Mouse (Mus musculus) MEL (cell line): ENCODE data around the gene Baiap2l1.

Experiments
- BHLHE40 ChIP-seq: IDR thresholded peaks from 2 replicates; pipeline ENCODE4 v1.6.1; 2012; ENCODE audit warnings: low read depth, mild to moderate bottlenecking, inconsistent platforms, low read length, improper control_type of control experiment, borderline replicate concordance
- CHD2 ChIP-seq: IDR thresholded peaks from 2 replicates; pipeline ENCODE4 v1.6.1; 2011; ENCODE audit warnings: low read length, improper control_type of control experiment
- CTCF ChIP-seq, 3 experiments: IDR thresholded peaks in 2 of 3; conservative IDR thresholded peaks in 1 of 3; 2 replicates each; pipeline ENCODE4 v1.5.1; 2011 to 2012; ENCODE audit warnings: low read length in 3 of 3, low read depth in 2 of 3, mild to moderate bottlenecking in 2 of 3, improper control_type of control experiment in 1 of 3, inconsistent platforms in 1 of 3, mixed read lengths in 1 of 3, moderate library complexity in 1 of 3; ENCODE audit not compliant: control insufficient read depth in 1 of 3, insufficient read depth in 1 of 3, poor library complexity in 1 of 3, severe bottlenecking in 1 of 3
- E2F4 ChIP-seq: IDR thresholded peaks from 2 replicates; pipeline ENCODE4 v1.6.1; 2011; ENCODE audit warnings: low read depth, low read length, improper control_type of control experiment, borderline replicate concordance
- EP300 ChIP-seq, 2 experiments: IDR thresholded peaks; 2 replicates each; pipeline ENCODE4 v1.6.1; 2011; ENCODE audit warnings: improper control_type of control experiment in 2 of 2, low read length in 2 of 2, low read depth in 1 of 2, mild to moderate bottlenecking in 1 of 2
- MAX ChIP-seq: IDR thresholded peaks from 2 replicates; pipeline ENCODE4 v1.6.1; 2011; ENCODE audit warnings: low read length, improper control_type of control experiment
- POLR2AphosphoS2 ChIP-seq: IDR thresholded peaks from 2 replicates; pipeline ENCODE4 v1.6.1; 2011; ENCODE audit warnings: low read length, improper control_type of control experiment
- POLR2AphosphoS5 ChIP-seq: IDR thresholded peaks from 2 replicates; pipeline ENCODE4 v1.6.1; 2012; ENCODE audit warnings: low read depth, borderline replicate concordance, mild to moderate bottlenecking, inconsistent platforms, low read length, moderate library complexity, mixed read lengths
- USF1 ChIP-seq: IDR thresholded peaks from 2 replicates; pipeline ENCODE4 v1.6.1; 2014; ENCODE audit warnings: low read depth, mild to moderate bottlenecking, inconsistent platforms, low read length, improper control_type of control experiment, moderate library complexity

DNA sequence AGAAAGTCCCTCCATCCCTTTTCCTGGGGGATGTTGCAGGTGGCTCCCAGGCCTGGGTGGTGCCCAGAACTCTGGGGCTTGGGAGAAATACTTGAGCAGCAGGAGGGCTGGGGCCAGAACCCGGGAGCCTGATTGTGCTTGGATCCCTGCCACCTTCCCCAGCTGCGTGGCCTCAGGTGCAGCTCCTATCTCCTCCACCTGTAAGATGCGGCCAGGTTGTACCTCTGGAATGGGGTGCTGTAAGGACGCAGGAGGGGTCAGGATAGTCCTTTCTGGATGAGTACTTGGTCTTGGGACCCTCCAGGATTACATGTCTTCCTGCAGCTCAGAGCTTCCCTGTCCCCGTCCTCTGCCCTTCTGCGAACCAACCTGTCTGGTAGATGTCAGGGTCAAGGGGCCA is 98.7 kb downstream of the Baiap2l1 start:
- TF ChIP-seq CHD2: no peak
- no peak for TF ChIP-seq POLR2AphosphoS2
- no peak for TF ChIP-seq USF1
- no peak for TF ChIP-seq EP300 (IDR thresholded peaks at IDR 0.05; ENCODE audit: low read depth in 1 of 2, low read length in 2 of 2)
- TF ChIP-seq MAX: no peak
- no peak for TF ChIP-seq E2F4
- no peak for TF ChIP-seq BHLHE40
- TF ChIP-seq POLR2AphosphoS5: no peak
- no peak for TF ChIP-seq CTCF (IDR thresholded peaks at IDR 0.05 in 2 of 3, conservative IDR thresholded peaks at IDR 0.05 in 1 of 3; ENCODE audit: control insufficient read depth in 1 of 3, insufficient read depth in 1 of 3, low read depth in 2 of 3, low read length in 3 of 3, poor library complexity in 1 of 3, severe bottlenecking in 1 of 3)
